In genomic region chr14:31215157-31216002, GRCm38 (mm10) we compare ENCODE assay signal across 7 mouse cellular contexts. TPM values are rescaled to one million over a fixed set of nuclear protein-coding genes. Genes with fewer than 3 reads are reported as not detected.
DNase-seq lines count a peak whose midpoint lies in the region; ATAC-seq lines count a peak whose summit lies in the region.

No protein-coding gene starts in this region.

- H3K9me3 ChIP-seq in embryonic facial prominence, embryonic 14.5 days (ENCODE audit: control insufficient read depth, low read length): no peaks in the 10 kb centered on the region

- H3K27ac ChIP-seq in embryonic facial prominence, embryonic 14.5 days (replicated peaks; ENCODE audit: low read depth, low read length): no peak overlapping the region

- intact Hi-C loops in heart, postnatal 10 days (cut with DNase I): loop anchor here (1.0 to 5.0 kb wide), 2 partner anchors 18 to 122 kb away; partner anchors contain the start of gene Capn7

- no peak overlapping the region; the same call in 1 of the 2 replicates for H3K9ac ChIP-seq in embryonic facial prominence, embryonic 14.5 days (ENCODE audit: low read depth, low read length)

- no peaks in the 10 kb centered on the region for H3K27me3 ChIP-seq in embryonic facial prominence, embryonic 14.5 days (replicated peaks; ENCODE audit: control insufficient read depth, insufficient read depth, low read length)

- H3K4me1 ChIP-seq in embryonic facial prominence, embryonic 14.5 days (ENCODE audit: control insufficient read depth, insufficient read depth, low read length): peaks cover 10% of the 10 kb centered on the region; the same call in 1 of the 2 replicates

- WGBS in embryonic facial prominence, embryonic 14.5 days: 34% methylated on average over 15 of the region's 15 CpGs

- ATAC-seq in embryonic facial prominence, embryonic 14.5 days (ENCODE audit: low read depth): peak; percentile 53

- no peaks in the 10 kb centered on the region for H3K36me3 ChIP-seq in embryonic facial prominence, embryonic 14.5 days (ENCODE audit: control insufficient read depth, insufficient read depth, low read length)

- H3K4me2 ChIP-seq in embryonic facial prominence, embryonic 14.5 days (ENCODE audit: low read depth, low read length): no peak overlapping the region

- peak; percentile 70 for DNase-seq in ES-CJ7 (ENCODE audit: low read depth, low spot score)
- peak; percentile 83 for DNase-seq in brain, adult 2 months (ENCODE audit: low read depth, low spot score)
- DNase-seq in embryonic facial prominence, embryonic 14.5 days (ENCODE audit: low spot score): peak; percentile 72
- peak; percentile 81 to 87 for DNase-seq in heart, postnatal 10 days
- DNase-seq in kidney, postnatal 36 days: peak; percentile 82 to 86
- DNase-seq in lung, postnatal 10 days: peak; percentile 85
- DNase-seq in retina, postnatal 1 day: peak; percentile 86

- no peak overlapping the region for H3K4me3 ChIP-seq in embryonic facial prominence, embryonic 14.5 days (ENCODE audit: low read depth, low read length)

RNA-seq across cellular contexts. Expression of gene Nisch, which starts 1.4 kb away (rescaled TPM):
- polyA plus RNA-seq in embryonic facial prominence, embryonic 14.5 days (2014; fragmentation: Nextera tagmentation; extraction: Ambion mirVana): 296 and 339 TPM in 2 replicates
- 100 to 1,000 TPM; 234 to 236 TPM for total RNA-seq in heart, postnatal 10 days (2021)

RNA-seq across cellular contexts. Expression of gene Sema3g, which starts 2.3 kb away (rescaled TPM):
- 0.51 and 0.54 TPM in 2 replicates for polyA plus RNA-seq in embryonic facial prominence, embryonic 14.5 days (2014; fragmentation: Nextera tagmentation; extraction: Ambion mirVana)
- total RNA-seq in heart, postnatal 10 days (2021): 10 to 100 TPM; 15.1 to 16.9 TPM

RNA-seq across cellular contexts. Expression of gene Tnnc1, which starts 7.3 kb away (rescaled TPM):
- polyA plus RNA-seq in embryonic facial prominence, embryonic 14.5 days (2014; fragmentation: Nextera tagmentation; extraction: Ambion mirVana): 546 and 580 TPM in 2 replicates
- total RNA-seq in heart, postnatal 10 days (2021): 1,000 to 10,000 TPM; 5,439 to 5,458 TPM

RNA-seq across cellular contexts. Expression of gene Phf7, which starts 35.7 kb away (rescaled TPM):
- polyA plus RNA-seq in embryonic facial prominence, embryonic 14.5 days (2014; fragmentation: Nextera tagmentation; extraction: Ambion mirVana): 10.0 and 12.8 TPM in 2 replicates
- 1 to 10 TPM; 5.2 to 6.0 TPM for total RNA-seq in heart, postnatal 10 days (2021)

RNA-seq across cellular contexts. Expression of gene Bap1, which starts 35.9 kb away (rescaled TPM):
- polyA plus RNA-seq in embryonic facial prominence, embryonic 14.5 days (2014; fragmentation: Nextera tagmentation; extraction: Ambion mirVana): 60.7 and 69.6 TPM in 2 replicates
- 10 to 100 TPM; 51.1 to 55.0 TPM for total RNA-seq in heart, postnatal 10 days (2021)
